Mouse (Mus musculus) MN1 (cell line): ENCODE measurements around the gene Tsga10ip.
"Not testable (repeated sequence)": the region's sequence is repeated elsewhere in the genome, so short reads cannot be mapped to it uniquely, and the experiment has no call there.

Experiments used
- DNase-seq: peaks from one replicate; pipeline ENCODE4 v3.0.0-alpha.2; 2016; ENCODE audit warnings: low spot score

Gene Tsga10ip

GRCm38 (mm10) chr19:5424092-5424781 is 21.9 kb upstream of the Tsga10ip start:
- peak; percentile 59 for DNase-seq

- no peak for DNase-seq
Measured at GRCm38 (mm10) chr19:5423561-5423960, 21.2 kb upstream of the Tsga10ip start.

- no peak for DNase-seq
Measured at GRCm38 (mm10) chr19:5422895-5423443, 20.6 kb upstream of the Tsga10ip start.

GRCm38 (mm10) chr19:5422267-5422666 is 19.9 kb upstream of the Tsga10ip start:
- no peak for DNase-seq

GRCm38 (mm10) chr19:5421784-5422183 is 19.5 kb upstream of the Tsga10ip start:
- no peak for DNase-seq

- no peak for DNase-seq
Measured at GRCm38 (mm10) chr19:5420579-5420978, 18.3 kb upstream of the Tsga10ip start.

GRCm38 (mm10) chr19:5419630-5420029 is 17.3 kb upstream of the Tsga10ip start:
- no peak for DNase-seq

GRCm38 (mm10) chr19:5418750-5419466 is 16.6 kb upstream of the Tsga10ip start:
- DNase-seq, result no peak

GRCm38 (mm10) chr19:5414534-5414957 is 12.2 kb upstream of the Tsga10ip start:
- DNase-seq, result no peak

- DNase-seq, result no peak
Measured at GRCm38 (mm10) chr19:5413840-5414239, 11.5 kb upstream of the Tsga10ip start.

- no peak for DNase-seq
Measured at GRCm38 (mm10) chr19:5411961-5412360, 9.6 kb upstream of the Tsga10ip start.

GRCm38 (mm10) chr19:5410641-5411040 is 8.3 kb upstream of the Tsga10ip start:
- no peak for DNase-seq

GRCm38 (mm10) chr19:5409068-5409467 is 6.7 kb upstream of the Tsga10ip start:
- DNase-seq, result no peak

GRCm38 (mm10) chr19:5408057-5409001 is 6.0 kb upstream of the Tsga10ip start:
- no peak for DNase-seq

- DNase-seq, result no peak
Measured at GRCm38 (mm10) chr19:5407133-5407532, 4.8 kb upstream of the Tsga10ip start.

GRCm38 (mm10) chr19:5406531-5407126 is 4.3 kb upstream of the Tsga10ip start:
- not testable (repeated sequence) for DNase-seq

GRCm38 (mm10) chr19:5405924-5406323 is 3.6 kb upstream of the Tsga10ip start:
- DNase-seq, result no peak

GRCm38 (mm10) chr19:5401073-5401472 is 1.3 kb downstream of the Tsga10ip start:
- not testable (repeated sequence) for DNase-seq

- DNase-seq, result no peak
Measured at GRCm38 (mm10) chr19:5395371-5395770, 7.0 kb downstream of the Tsga10ip start.

GRCm38 (mm10) chr19:5394168-5394567 is 8.2 kb downstream of the Tsga10ip start:
- no peak for DNase-seq

- DNase-seq, result peak; percentile 45
Measured at GRCm38 (mm10) chr19:5392892-5393291, 9.4 kb downstream of the Tsga10ip start.

- no peak for DNase-seq
Measured at GRCm38 (mm10) chr19:5390416-5390815, 11.9 kb downstream of the Tsga10ip start.
